In genomic region chr11:60914491-60914890, GRCm38 (mm10) we compare ENCODE assay signal across 8 mouse cellular contexts. TPM values are rescaled to one million over a fixed set of nuclear protein-coding genes. Genes with fewer than 3 reads are reported as not detected.
DNase-seq lines count a peak whose midpoint lies in the region; ATAC-seq and TF ChIP-seq lines count a peak whose summit lies in the region.

TSS of gene Natd1 (minus strand) at chr11:60914750.

- H3K4me1 ChIP-seq in CH12.LX (ENCODE audit: control insufficient read depth in 1 of 2, insufficient read depth in 2 of 2), result peaks cover 7 to 28% of the 10 kb centered on the region in 2 experiments
- H3K4me1 ChIP-seq in embryonic facial prominence, embryonic 12.5 days, result peaks cover 25% of the 10 kb centered on the region
- H3K4me1 ChIP-seq in hindbrain, embryonic 12.5 days, result peaks cover 29% of the 10 kb centered on the region

- TF ChIP-seq EP300 in CH12.LX (IDR thresholded peaks at IDR 0.05; ENCODE audit: low read length), result no peak

- TF ChIP-seq POLR2A in CH12.LX (IDR thresholded peaks at IDR 0.05; ENCODE audit: low read depth, low read length), result no peak

- H3K4me3 ChIP-seq in CH12.LX (replicated peaks in 1 of 3; ENCODE audit: low read depth in 2 of 3, low read length in 2 of 3, poor library complexity in 1 of 3) (peak within 1 kb of the TSS; percentile 69 to 86 (median 74)), macrophage (ENCODE audit: inconsistent target) (peak within 1 kb of the TSS; percentile 36)
- peak within 1 kb of the TSS; percentile 95 for H3K4me3 ChIP-seq in embryonic facial prominence, embryonic 12.5 days
- peak within 1 kb of the TSS; percentile 90 for H3K4me3 ChIP-seq in hindbrain, embryonic 12.5 days

- peak within 1 kb of the TSS; percentile 62 for H3K9ac ChIP-seq in CH12.LX (ENCODE audit: insufficient read depth, low read depth)
- H3K9ac ChIP-seq in embryonic facial prominence, embryonic 12.5 days, result peak within 1 kb of the TSS; percentile 92
- H3K9ac ChIP-seq in hindbrain, embryonic 12.5 days, result peak within 1 kb of the TSS; percentile 91

- H3K9me3 ChIP-seq in CH12.LX (replicated peaks; ENCODE audit: low read length), result no peaks in the 10 kb centered on the region
- no peaks in the 10 kb centered on the region for H3K9me3 ChIP-seq in embryonic facial prominence, embryonic 12.5 days
- no peaks in the 10 kb centered on the region for H3K9me3 ChIP-seq in hindbrain, embryonic 12.5 days (replicated peaks)

- no peaks in the 10 kb centered on the region for H3K27me3 ChIP-seq in CH12.LX (replicated peaks)
- H3K27me3 ChIP-seq in embryonic facial prominence, embryonic 12.5 days, result no peaks in the 10 kb centered on the region
- H3K27me3 ChIP-seq in hindbrain, embryonic 12.5 days, result no peaks in the 10 kb centered on the region

- dilution Hi-C loops in CH12.LX (cut with MboI; ENCODE audit: extremely low pct_ligation_motif_present, extremely low pct_unique_long_range_greater_than_20kb, low sequenced_read_pairs), result no loop called here

- H3K27ac ChIP-seq in CH12.LX (ENCODE audit: insufficient read depth, low read depth) (no peak within 1 kb of the TSS), macrophage (peak within 1 kb of the TSS; percentile 41)
- peak within 1 kb of the TSS; percentile 77 for H3K27ac ChIP-seq in embryonic facial prominence, embryonic 12.5 days
- peak within 1 kb of the TSS; percentile 88 for H3K27ac ChIP-seq in hindbrain, embryonic 12.5 days

- TF ChIP-seq CTCF in CH12.LX (conservative IDR thresholded peaks at IDR 0.05 in 1 of 2, IDR thresholded peaks at IDR 0.05 in 1 of 2; ENCODE audit: low read depth in 2 of 2, low read length in 2 of 2), result no peak

- ATAC-seq in embryonic facial prominence, embryonic 12.5 days (ENCODE audit: insufficient number of reproducible peaks, insufficient read depth, low FRiP score, low TSS enrichment), result no peak
- ATAC-seq in hindbrain, embryonic 12.5 days (ENCODE audit: low FRiP score), result no peak
- ATAC-seq in monocyte, adult 5-6 weeks (replicated peaks; ENCODE audit: insufficient number of reproducible peaks, low FRiP score, low TSS enrichment, poor library complexity, severe bottlenecking), result no peak
- ATAC-seq in megakaryocyte progenitor cell, adult 5-6 weeks (replicated peaks; ENCODE audit: poor library complexity), result no peak

- WGBS in embryonic facial prominence, embryonic 12.5 days, result 33% methylated on average over 7 of the region's 7 CpGs
- 44% methylated on average over 7 of the region's 7 CpGs for WGBS in hindbrain, embryonic 12.5 days
- 53% methylated on average over 7 of the region's 7 CpGs for WGBS in macrophage (ENCODE audit: missing documents)

- DNase-seq in gastrocnemius, postnatal 4 days (ENCODE audit: low spot score in 2 of 2), result no peak
- DNase-seq in gastrocnemius, adult 18-20 months (ENCODE audit: low spot score), result no peak
- no peak for DNase-seq in CH12.LX (ENCODE audit: extremely low read depth)

- in situ Hi-C loops in CH12.LX (cut with MboI; ENCODE audit: low pct_ligation_motif_present, low pct_unique_long_range_greater_than_20kb, low sequenced_read_pairs), result no loop called here

- peak within 1 kb of the TSS; percentile 91 for H3K4me2 ChIP-seq in CH12.LX (ENCODE audit: insufficient read depth, low read depth, poor library complexity, severe bottlenecking)
- peak within 1 kb of the TSS; percentile 89 for H3K4me2 ChIP-seq in embryonic facial prominence, embryonic 12.5 days (replicated peaks)
- peak within 1 kb of the TSS; percentile 81 for H3K4me2 ChIP-seq in hindbrain, embryonic 12.5 days (replicated peaks)

- H3K79me2 ChIP-seq in CH12.LX (replicated peaks; ENCODE audit: control insufficient read depth, extremely low read depth, insufficient read depth, poor library complexity, severe bottlenecking) (no peaks in the 10 kb centered on the region), macrophage (ENCODE audit: inconsistent target) (peaks cover 33% of the 10 kb centered on the region; the same call in 1 of the 2 replicates)

- H3K36me3 ChIP-seq in CH12.LX (replicated peaks in 1 of 2; ENCODE audit: control insufficient read depth in 1 of 2, insufficient read depth in 1 of 2, low read length in 1 of 2), result peaks cover 0 to 4% of the 10 kb centered on the region in 2 experiments
- no peaks in the 10 kb centered on the region for H3K36me3 ChIP-seq in embryonic facial prominence, embryonic 12.5 days
- no peaks in the 10 kb centered on the region for H3K36me3 ChIP-seq in hindbrain, embryonic 12.5 days
- H3K36me3 ChIP-seq in macrophage (ENCODE audit: inconsistent target), result no peaks in the 10 kb centered on the region

- no peak for TF ChIP-seq RAD21 in CH12.LX (IDR thresholded peaks at IDR 0.05; ENCODE audit: low read depth, low read length)

TF ChIP-seq in CH12.LX, 34 proteins besides CTCF, POLR2A, EP300 and RAD21:
- TF ChIP-seq JUND (conservative IDR thresholded peaks at IDR 0.05; ENCODE audit: low read depth, low read length) (no peak), TBP (conservative IDR thresholded peaks at IDR 0.05; ENCODE audit: low read depth, low read length) (no peak), NRF1 (IDR thresholded peaks at IDR 0.05; ENCODE audit: low read depth, low read length) (no peak), MAZ (IDR thresholded peaks at IDR 0.05; ENCODE audit: low read depth, low read length) (no peak), MXI1 (IDR thresholded peaks at IDR 0.05; ENCODE audit: low read depth, low read length) (no peak), MEF2A (IDR thresholded peaks at IDR 0.05; ENCODE audit: borderline replicate concordance, low read depth, low read length) (no peak), ELF1 (IDR thresholded peaks at IDR 0.05; ENCODE audit: low read depth, low read length) (no peak), ZMIZ1 (IDR thresholded peaks at IDR 0.05; ENCODE audit: low read depth, low read length) (no peak)
TF ChIP-seq in CH12.LX: peak in this region for 0.

RNA-seq across cellular contexts. Expression of gene Natd1, which starts in this region (rescaled TPM):
- 10 to 100 TPM; 19.8 to 25.2 TPM for total RNA-seq in gastrocnemius, postnatal 4 days (2021)
- total RNA-seq in gastrocnemius, adult 18-20 months (2021), result 10 to 100 TPM in 1 of 2 experiments, 1 to 10 TPM in 1; 8.2 to 10.3 TPM
- total RNA-seq in CH12.LX (2012; rRNA removed) (3.1 and 5.0 TPM in 2 replicates), CH12.LX (2014; rRNA removed) (1.9 and 2.1 TPM in 2 replicates)
- polyA plus RNA-seq in CH12.LX (2012; ENCODE audit: insufficient read length, low read depth) (4.3 and 5.2 TPM in 2 replicates), macrophage (2018) (10.5 to 34.7 TPM (median 31.3 TPM) in 3 replicates)
- 20.0 and 20.4 TPM in 2 replicates for polyA plus RNA-seq in embryonic facial prominence, embryonic 12.5 days (2016; fragmentation: Nextera tagmentation; extraction: Ambion mirVana)
- polyA plus RNA-seq in hindbrain, embryonic 12.5 days (2016; fragmentation: Nextera tagmentation; extraction: Ambion mirVana), result 26.7 and 28.3 TPM in 2 replicates
- total RNA-seq in macrophage (2018; cell fraction: chromatin; rRNA removed), result 10 to 100 TPM in 2 of 26 experiments, 1 to 10 TPM in 24; 1.0 to 17.6 (median 3.3) TPM
- total RNA-seq in macrophage (2018; cell fraction: cytosol; rRNA removed), result 10 to 100 TPM in 24 of 26 experiments, 1 to 10 TPM in 2; 6.6 to 37.9 (median 19.6) TPM
- 10 to 100 TPM in 8 of 26 experiments, 1 to 10 TPM in 18; 1.4 to 24.3 (median 6.3) TPM for total RNA-seq in macrophage (2018; cell fraction: nucleus; rRNA removed)
- 2.9 to 3.2 TPM (median 3.0 TPM) in 3 replicates for total RNA-seq in monocyte, adult 5-6 weeks (2017)
- 2.2 and 2.3 TPM in 2 replicates for total RNA-seq in megakaryocyte progenitor cell, adult 5-6 weeks (2015)
- 0.67 and 0.98 TPM in 2 replicates for total RNA-seq in megakaryocyte progenitor cell, adult 5-6 weeks (2017)

Comparison
In these comparisons a context has a peak if more than half of its experiments do, and no peak if none do; other contexts are left out.
1. H3K4me3 ChIP-seq: peak in every context shown above with its lines; median percentile 95 in embryonic facial prominence, embryonic 12.5 days; 90 in hindbrain, embryonic 12.5 days; 74 in CH12.LX; 36 in macrophage.